Mouse (Mus musculus): ENCODE results near the gene F830045P16Rik. TPM values are rescaled to one million over a fixed set of nuclear protein-coding genes. Genes with fewer than 3 reads are reported as not detected.

F830045P16Rik gene
- total RNA-seq (2021) = under 1 TPM; 0.14 to 0.15 TPM
- long read RNA-seq, experiment 1 = 0 reads
- long read RNA-seq, experiment 2 = 0 reads

- DNase-seq = no peak
- intact Hi-C loops (cut with DNase I) = no loop called here
Measured at GRCm38 (mm10) chr2:129536377-129536776, at the start of gene F830045P16Rik. Gene F830045P16Rik (minus strand): TSS chr2:129536602.

- intact Hi-C loops (cut with DNase I) = no loop called here
- no peak for DNase-seq
Measured at GRCm38 (mm10) chr2:129585904-129586514, 49.6 kb upstream of the F830045P16Rik start.

GRCm38 (mm10) chr2:129584905-129585304 lies 48.5 kb upstream of the F830045P16Rik start:
- intact Hi-C loops (cut with DNase I) = no loop called here
- DNase-seq = no peak

- no peak for DNase-seq
- intact Hi-C loops (cut with DNase I) = no loop called here
Measured at GRCm38 (mm10) chr2:129582261-129582660, 45.9 kb upstream of the F830045P16Rik start.

- intact Hi-C loops (cut with DNase I) = no loop called here
- DNase-seq = no peak
Measured at GRCm38 (mm10) chr2:129581826-129582225, 45.4 kb upstream of the F830045P16Rik start.

GRCm38 (mm10) chr2:129580656-129581055 lies 44.3 kb upstream of the F830045P16Rik start:
- DNase-seq = no peak
- intact Hi-C loops (cut with DNase I) = no loop called here

- no peak for DNase-seq
- intact Hi-C loops (cut with DNase I) = no loop called here
Measured at GRCm38 (mm10) chr2:129576611-129577447, 40.4 kb upstream of the F830045P16Rik start.

GRCm38 (mm10) chr2:129575113-129575512 lies 38.7 kb upstream of the F830045P16Rik start:
- intact Hi-C loops (cut with DNase I) = no loop called here
- no peak for DNase-seq

GRCm38 (mm10) chr2:129574395-129575046 lies 38.1 kb upstream of the F830045P16Rik start:
- DNase-seq = no peak
- intact Hi-C loops (cut with DNase I) = no loop called here

- intact Hi-C loops (cut with DNase I) = no loop called here
Measured at GRCm38 (mm10) chr2:129573701-129574273, 37.4 kb upstream of the F830045P16Rik start.

GRCm38 (mm10) chr2:129569556-129569955 lies 33.2 kb upstream of the F830045P16Rik start:
- intact Hi-C loops (cut with DNase I) = no loop called here
- DNase-seq = no peak

More at GRCm38 (mm10) chr2:129573701-129574273, 37.4 kb upstream of the F830045P16Rik start:
- DNase-seq = no peak

GRCm38 (mm10) chr2:129569120-129569519 lies 32.7 kb upstream of the F830045P16Rik start:
- intact Hi-C loops (cut with DNase I) = no loop called here
- no peak for DNase-seq

- DNase-seq = no peak
- intact Hi-C loops (cut with DNase I) = no loop called here
Measured at GRCm38 (mm10) chr2:129563944-129564709, 27.7 kb upstream of the F830045P16Rik start.

- no peak for DNase-seq
- intact Hi-C loops (cut with DNase I) = no loop called here
Measured at GRCm38 (mm10) chr2:129561796-129562195, 25.4 kb upstream of the F830045P16Rik start.

- intact Hi-C loops (cut with DNase I) = no loop called here
- no peak for DNase-seq
Measured at GRCm38 (mm10) chr2:129558875-129559219, 22.4 kb upstream of the F830045P16Rik start.

GRCm38 (mm10) chr2:129558008-129558874 lies 21.8 kb upstream of the F830045P16Rik start:
- intact Hi-C loops (cut with DNase I) = no loop called here
- peak; percentile 28 to 35 for DNase-seq

- DNase-seq = no peak
- intact Hi-C loops (cut with DNase I) = no loop called here
Measured at GRCm38 (mm10) chr2:129556081-129556480, 19.7 kb upstream of the F830045P16Rik start.

GRCm38 (mm10) chr2:129550781-129551180 lies 14.4 kb upstream of the F830045P16Rik start:
- intact Hi-C loops (cut with DNase I) = no loop called here

GRCm38 (mm10) chr2:129549537-129550135 lies 13.2 kb upstream of the F830045P16Rik start:
- intact Hi-C loops (cut with DNase I) = no loop called here
- DNase-seq = no peak

More at GRCm38 (mm10) chr2:129550781-129551180, 14.4 kb upstream of the F830045P16Rik start:
- no peak for DNase-seq
